Mouse (Mus musculus) small intestine, adult 2 months (tissue): ENCODE results near the gene Fbxo44. TPM values are rescaled to one million over a fixed set of nuclear protein-coding genes. Genes with fewer than 3 reads are reported as not detected.

Source experiments
- H3K27ac ChIP-seq: fragments of 200-500 bp; 2 replicates; pipeline ENCODE4 v1.5.1; 2012; ENCODE audit warnings: low read depth, low read length, control low read depth, inconsistent platforms; ENCODE audit not compliant: insufficient read depth
- H3K27me3 ChIP-seq: fragments of 200-500 bp; 2 replicates; pipeline ENCODE4 v1.6.1; 2012; ENCODE audit warnings: mild to moderate bottlenecking, moderate library complexity, low read length, inconsistent platforms; ENCODE audit not compliant: control insufficient read depth, insufficient read depth
- H3K36me3 ChIP-seq: fragments of 200-500 bp; 2 replicates; pipeline ENCODE4 v1.6.1; 2012; ENCODE audit warnings: mild to moderate bottlenecking, low read length, control low read depth, inconsistent platforms; ENCODE audit not compliant: control insufficient read depth, insufficient read depth
- H3K4me1 ChIP-seq: fragments of 200-500 bp; 2 replicates; pipeline ENCODE4 v1.6.1; 2012; ENCODE audit warnings: low read length, inconsistent platforms, mixed read lengths; ENCODE audit not compliant: control insufficient read depth, insufficient read depth, insufficient read length
- H3K4me3 ChIP-seq: fragments of 200-500 bp; 2 replicates; pipeline ENCODE4 v1.5.1; 2012; ENCODE audit warnings: low read depth, mild to moderate bottlenecking, control low read depth, inconsistent platforms, low read length, moderate library complexity
- CTCF ChIP-seq: fragments of 200-500 bp; IDR thresholded peaks from 2 replicates; pipeline ENCODE4 v1.5.1; 2012; ENCODE audit warnings: low read depth, mild to moderate bottlenecking, control low read depth, inconsistent platforms, low read length, moderate library complexity, mixed read lengths; ENCODE audit not compliant: insufficient replicate concordance, insufficient read length; ENCODE audit errors: extremely low read depth
- POLR2A ChIP-seq: fragments of 200-500 bp; IDR thresholded peaks from 2 replicates; pipeline ENCODE4 v1.6.1; 2012; ENCODE audit warnings: low read depth, mild to moderate bottlenecking, control low read depth, inconsistent platforms, low read length, moderate library complexity
- WGBS: fragments of 180-500 bp; shearing (Covaris S2); methylation state at CpG from one replicate; pipeline ENCODE4 v1.1.7; 2018; 5-methylcytosine and 5-hydroxymethylcytosine counted together
- polyA plus RNA-seq: library from polyadenylated mRNA; depleted of rRNA; stranded (reverse); fragments of >200 nt; gene quantifications from 2 replicates; pipeline ENCODE4 v1.2.3, GENCODE M21; 2012

Fbxo44 gene
- polyA plus RNA-seq, 1 experiment, result 17.7 TPM

- H3K4me3 ChIP-seq, result no peak overlapping the region
- no peaks in the 10 kb centered on the region for H3K27me3 ChIP-seq
- no peak overlapping the region for H3K27ac ChIP-seq
- peaks cover 3% of the 10 kb centered on the region; the same call in 1 of the 2 replicates for H3K4me1 ChIP-seq
- 87% methylated on average over 5 of the region's 5 CpGs for WGBS
- no peak for TF ChIP-seq CTCF
- no peak for TF ChIP-seq POLR2A
- H3K36me3 ChIP-seq, result peaks cover 15% of the 10 kb centered on the region
These were observed 16.6 kb downstream of the Fbxo44 start for GRCm38 (mm10) chr4:148143721-148144120.

GRCm38 (mm10) chr4:148140098-148141011 lies 19.9 kb downstream of the Fbxo44 start:
- peak overlapping the region; percentile 81 for H3K27ac ChIP-seq
- H3K4me3 ChIP-seq, result peak overlapping the region; percentile 91
- H3K27me3 ChIP-seq, result no peaks in the 10 kb centered on the region
- H3K4me1 ChIP-seq, result no peaks in the 10 kb centered on the region
- H3K36me3 ChIP-seq, result peaks cover 3% of the 10 kb centered on the region; the same call in 1 of the 2 replicates
- TF ChIP-seq POLR2A (peak; percentile 50), CTCF (peak; percentile 91)
- under 1% methylated on average over 65 of the region's 65 CpGs for WGBS

GRCm38 (mm10) chr4:148139767-148140097 lies 20.6 kb downstream of the Fbxo44 start:
- WGBS, result under 1% methylated on average over 12 of the region's 12 CpGs
- no peaks in the 10 kb centered on the region for H3K36me3 ChIP-seq
- peak overlapping the region; percentile 40 for H3K27ac ChIP-seq
- TF ChIP-seq POLR2A (no peak), CTCF (no peak)
- no peaks in the 10 kb centered on the region; the same call in 1 of the 2 replicates for H3K27me3 ChIP-seq
- H3K4me1 ChIP-seq, result no peaks in the 10 kb centered on the region
- peak overlapping the region; percentile 91 for H3K4me3 ChIP-seq

- Histone ChIP-seq H3K27ac (no peak overlapping the region), H3K4me3 (no peak overlapping the region), H3K36me3 (no peaks in the 10 kb centered on the region), H3K4me1 (no peaks in the 10 kb centered on the region), H3K27me3 (peaks cover under 1% of the 10 kb centered on the region; the same call in 1 of the 2 replicates)
- WGBS, result 62% methylated on average over 8 of the region's 8 CpGs
- TF ChIP-seq CTCF (no peak), POLR2A (no peak)
These were observed 22.8 kb downstream of the Fbxo44 start for GRCm38 (mm10) chr4:148137503-148137902.

GRCm38 (mm10) chr4:148134988-148135387 lies 25.3 kb downstream of the Fbxo44 start:
- H3K4me1 ChIP-seq, result no peaks in the 10 kb centered on the region; the same call in 1 of the 2 replicates
- TF ChIP-seq CTCF, result no peak
- no peak for TF ChIP-seq POLR2A
- peaks cover 23% of the 10 kb centered on the region for H3K27me3 ChIP-seq
- no peak overlapping the region for H3K27ac ChIP-seq
- no peak overlapping the region for H3K4me3 ChIP-seq
- 50% methylated on average over 8 of the region's 8 CpGs for WGBS
- no peaks in the 10 kb centered on the region for H3K36me3 ChIP-seq

GRCm38 (mm10) chr4:148131497-148132081 lies 28.7 kb downstream of the Fbxo44 start:
- Histone ChIP-seq H3K27me3 (peaks cover 29% of the 10 kb centered on the region), H3K36me3 (no peaks in the 10 kb centered on the region), H3K27ac (no peak overlapping the region), H3K4me1 (no peaks in the 10 kb centered on the region; the same call in 1 of the 2 replicates), H3K4me3 (0 out of 2 replicates have a peak overlapping the region, but pooled peaks have one; percentile 9)
- 3% methylated on average over 21 of the region's 21 CpGs for WGBS
- TF ChIP-seq CTCF, result no peak
- no peak for TF ChIP-seq POLR2A

GRCm38 (mm10) chr4:148130561-148131413 lies 29.5 kb downstream of the Fbxo44 start, which contains the start of gene Draxin:
Gene Draxin (minus strand): TSS chr4:148130698.
- Histone ChIP-seq H3K4me1 (no peaks in the 10 kb centered on the region; the same call in 1 of the 2 replicates), H3K4me3 (peak within 1 kb of the TSS; percentile 41), H3K27me3 (peaks cover 29% of the 10 kb centered on the region), H3K27ac (no peak within 1 kb of the TSS), H3K36me3 (no peaks in the 10 kb centered on the region)
- TF ChIP-seq CTCF (no peak), POLR2A (no peak)
- WGBS, result under 1% methylated on average over 71 of the region's 87 CpGs
